Mouse (Mus musculus) heart, adult 8-10 months (tissue): Measurements from ENCODE around the gene Tnf. TPM values are rescaled to one million over a fixed set of nuclear protein-coding genes. Genes with fewer than 3 reads are reported as not detected.

Experiments used
- DNase-seq: peaks from one replicate; pipeline ENCODE4 v3.0.0; 2022; ENCODE audit warnings: low spot score
- microRNA-seq: library from miRNA; unstranded; fragments of <30 nt; microRNA quantifications from one replicate; pipeline ENCODE4 v1.2.0, GENCODE M21; 2022
- total RNA-seq, 4 experiments: library from RNA; stranded (reverse); gene quantifications; 2 replicates each; pipeline ENCODE4 v1.2.4; 2022

Tnf gene
- total RNA-seq, 4 experiments from 2014 or later: 0.25 to 0.97 (median 0.52) TPM

DNA sequence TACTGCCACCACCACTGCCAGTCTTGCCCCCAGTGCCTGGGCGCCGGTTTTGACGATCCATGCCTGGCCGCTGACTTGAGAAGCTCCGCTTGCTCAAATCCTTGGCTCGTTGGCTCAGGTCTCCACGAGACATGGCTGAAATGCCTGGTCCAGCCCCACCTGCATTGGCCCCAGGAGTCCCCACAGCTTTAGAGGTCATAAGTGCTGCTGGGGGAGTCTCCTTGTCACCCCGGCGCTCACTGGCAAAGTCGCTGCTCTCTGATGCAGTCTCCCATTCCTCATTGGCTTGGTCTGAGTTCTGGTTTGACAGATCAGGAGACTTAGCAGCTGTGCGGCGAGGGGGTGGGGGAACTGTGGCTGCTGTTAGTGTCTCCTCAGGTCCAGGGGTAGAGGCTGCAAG lies 46.4 kb downstream of the Tnf start:
- DNase-seq: no peak

DNA sequence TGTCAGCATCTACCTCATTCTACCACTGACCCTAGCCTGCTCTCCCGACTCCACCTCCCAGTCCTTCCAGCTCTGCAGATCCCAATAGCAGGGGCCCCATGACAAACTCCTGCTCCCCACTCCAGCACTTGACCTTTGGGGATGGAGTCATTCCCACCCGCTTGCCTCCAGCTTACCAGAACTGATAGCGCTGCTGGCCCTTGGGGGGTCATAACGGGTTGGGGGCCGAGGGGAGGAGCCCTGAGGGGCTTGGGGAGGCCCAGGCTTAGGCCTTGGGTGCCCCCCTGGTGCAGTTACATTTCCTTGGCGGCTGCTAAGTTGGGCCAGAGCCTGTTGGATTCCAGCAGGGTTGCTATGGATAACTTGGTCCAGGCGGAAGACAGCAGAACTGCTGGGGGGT lies 47.2 kb downstream of the Tnf start:
- DNase-seq: no peak

DNA sequence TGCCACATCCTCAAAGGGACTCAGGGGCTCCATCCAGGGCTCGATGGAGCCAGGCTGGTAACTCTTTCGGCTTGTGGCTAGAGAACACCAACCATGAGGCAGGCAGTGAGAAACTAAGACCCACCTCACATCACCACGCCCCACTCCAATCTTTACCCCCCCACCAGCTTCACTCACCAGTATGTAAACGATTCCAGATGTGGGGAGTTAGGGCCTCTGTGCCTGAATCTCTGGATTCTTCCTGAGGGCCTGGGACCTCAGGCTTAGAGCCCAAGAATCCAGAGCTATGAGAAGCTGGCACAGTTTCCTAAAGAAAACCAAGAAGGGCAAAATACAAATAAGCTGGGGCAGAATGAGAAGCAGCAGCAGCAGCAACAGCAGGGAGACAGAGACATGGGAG lies 47.9 kb downstream of the Tnf start:
- DNase-seq: no peak

DNA sequence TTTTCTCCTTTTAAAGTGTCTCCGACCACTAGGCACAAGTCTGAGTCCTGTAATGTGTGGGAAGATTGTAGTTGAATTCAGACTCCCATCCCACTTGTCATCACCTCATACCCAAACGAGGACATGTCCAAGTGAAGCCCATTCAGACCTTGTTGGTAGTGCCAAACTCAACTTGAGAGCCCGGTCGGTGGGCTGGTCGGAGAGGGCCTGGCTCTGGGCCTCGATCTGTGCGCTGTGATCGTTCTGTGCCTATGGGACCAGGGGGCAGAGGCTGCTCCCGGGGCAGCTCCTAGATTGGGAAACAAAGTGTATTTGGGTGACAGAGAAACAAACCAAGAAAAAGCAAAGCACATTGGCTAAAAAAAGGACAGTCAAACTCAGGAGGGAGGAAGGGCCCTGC lies 48.7 kb downstream of the Tnf start:
- DNase-seq: no peak

DNA sequence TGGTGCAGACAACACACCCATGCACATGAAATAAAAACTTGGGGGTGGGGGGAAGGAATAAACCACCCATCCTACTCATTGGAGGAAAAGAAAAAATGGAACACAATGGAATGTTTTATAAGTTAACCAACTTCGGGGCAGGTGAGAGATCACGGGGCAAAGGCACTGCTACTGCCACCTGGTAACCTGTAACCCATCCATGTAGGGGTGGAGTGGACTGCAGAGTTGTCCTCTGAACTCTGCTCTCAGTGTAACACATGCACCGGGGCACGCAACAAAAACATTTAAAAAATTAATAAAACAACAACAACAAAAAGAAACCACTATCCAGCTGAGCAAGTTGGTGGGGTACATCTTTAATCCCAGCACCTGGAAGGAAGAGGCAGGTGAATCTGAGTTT lies 49.7 kb downstream of the Tnf start:
- no peak for DNase-seq

Small RNA genes within 50 kb of the gene (microRNA-seq; reads per million reads assigned to microRNA genes)
- gene Mir6973a (not detected), gene Mir6974 (not detected), gene Mir6975 (not detected), gene Mir8094 (not detected)

Other genes starting within 250 kb of the Tnf start
- 1 to 10 TPM; 1.4 to 5.5 (median 2.6) TPM for gene Hspa1b, start 242.8 kb downstream of the Tnf start, total RNA-seq
- gene Gm20481, start 232.1 kb downstream of the Tnf start, total RNA-seq: not detected
- gene Hspa1a, start 229.9 kb downstream of the Tnf start, total RNA-seq: 1 to 10 TPM; 1.8 to 7.5 (median 3.6) TPM
- 10 to 100 TPM in 2 of 4 experiments, 1 to 10 TPM in 2; 8.7 to 13.3 (median 11.0) TPM for gene Hspa1l, start 229.3 kb downstream of the Tnf start, total RNA-seq
- gene Lsm2, start 220.1 kb downstream of the Tnf start, total RNA-seq: 10 to 100 TPM; 17.5 to 21.7 (median 17.9) TPM
- gene Vars, start 201.0 kb downstream of the Tnf start, total RNA-seq: 10 to 100 TPM; 28.3 to 31.4 (median 29.3) TPM
- gene Vwa7, start 185.4 kb downstream of the Tnf start, total RNA-seq: 10 to 100 TPM; 12.0 to 18.5 (median 16.6) TPM
- gene Sapcd1, start 174.0 kb downstream of the Tnf start, total RNA-seq: not detected
- gene Msh5, start 155.3 kb downstream of the Tnf start, total RNA-seq: under 1 TPM in 2 of 4 experiments, not detected in 2; 0.33 to 0.56 TPM
- 10 to 100 TPM; 21.6 to 33.8 (median 30.0) TPM for gene Clic1, start 152.0 kb downstream of the Tnf start, total RNA-seq
- 10 to 100 TPM; 13.5 to 22.7 (median 21.5) TPM for gene Ddah2, start 143.0 kb downstream of the Tnf start, total RNA-seq
- not detected for gene Ly6g6c, start 136.6 kb downstream of the Tnf start, total RNA-seq
- gene Mpig6b, start 135.8 kb downstream of the Tnf start, total RNA-seq: 1 to 10 TPM in 1 of 4 experiments, under 1 TPM in 3; 0.34 to 1.0 (median 0.85) TPM
- gene Ly6g6e, start 125.1 kb downstream of the Tnf start, total RNA-seq: not detected
- gene Ly6g6d, start 123.9 kb downstream of the Tnf start, total RNA-seq: under 1 TPM in 3 of 4 experiments, not detected in 1; 0.69 to 0.95 (median 0.85) TPM
- gene Ly6g6f, start 116.4 kb downstream of the Tnf start, total RNA-seq: under 1 TPM in 1 of 4 experiments, not detected in 3; 0.24 TPM
- gene Abhd16a, start 112.7 kb downstream of the Tnf start, total RNA-seq: 10 to 100 TPM; 60.7 to 64.8 (median 62.3) TPM
- not detected for gene Ly6g5c, start 93.7 kb downstream of the Tnf start, total RNA-seq
- not detected for gene Ly6g5b, start 86.6 kb downstream of the Tnf start, total RNA-seq
- gene Gpank1, start 80.6 kb downstream of the Tnf start, total RNA-seq: 10 to 100 TPM in 1 of 4 experiments, 1 to 10 TPM in 3; 6.6 to 10.2 (median 8.2) TPM
- gene Csnk2b, start 80.0 kb downstream of the Tnf start, total RNA-seq: 100 to 1,000 TPM; 152 to 184 (median 155) TPM
- gene D17H6S53E, start 75.6 kb downstream of the Tnf start, total RNA-seq: 10 to 100 TPM; 27.8 to 33.4 (median 30.3) TPM
- gene Apom, start 70.0 kb downstream of the Tnf start, total RNA-seq: under 1 TPM in 1 of 4 experiments, not detected in 3; 0.26 TPM
- 100 to 1,000 TPM; 233 to 266 (median 242) TPM for gene Bag6, start 66.8 kb downstream of the Tnf start, total RNA-seq
- gene Prrc2a, start 37.1 kb downstream of the Tnf start, total RNA-seq: 100 to 1,000 TPM; 130 to 143 (median 140) TPM
- 1 to 10 TPM; 1.9 to 3.3 (median 2.4) TPM for gene Aif1, start 25.9 kb downstream of the Tnf start, total RNA-seq
- 1 to 10 TPM; 1.8 to 3.6 (median 2.6) TPM for gene Lst1, start 13.6 kb downstream of the Tnf start, total RNA-seq
- 1 to 10 TPM in 1 of 4 experiments, under 1 TPM in 3; 0.69 to 1.6 (median 0.80) TPM for gene Ltb, start 7.6 kb downstream of the Tnf start, total RNA-seq
- gene Lta, start 3.3 kb upstream of the Tnf start, total RNA-seq: under 1 TPM in 1 of 4 experiments, not detected in 3; 0.44 TPM
- gene Gm16181, start 18.8 kb upstream of the Tnf start, total RNA-seq: under 1 TPM in 1 of 4 experiments, not detected in 3; 0.72 TPM
- 1 to 10 TPM; 1.7 to 3.6 (median 1.9) TPM for gene Atp6v1g2, start 31.7 kb upstream of the Tnf start, total RNA-seq
- gene Nfkbil1, start 33.8 kb upstream of the Tnf start, total RNA-seq: 1 to 10 TPM; 8.2 to 9.4 (median 8.5) TPM
- gene Ddx39b, start 39.7 kb upstream of the Tnf start, total RNA-seq: 10 to 100 TPM; 76.7 to 92.1 (median 86.6) TPM
- gene H2-D1, start 60.7 kb upstream of the Tnf start, total RNA-seq: 100 to 1,000 TPM; 108 to 169 (median 117) TPM
- 1 to 10 TPM in 3 of 4 experiments, under 1 TPM in 1; 0.53 to 1.5 (median 1.4) TPM for gene H2-Q1, start 118.4 kb upstream of the Tnf start, total RNA-seq
- 1 to 10 TPM in 2 of 4 experiments, under 1 TPM in 2; 0.84 to 1.3 (median 1.1) TPM for gene H2-Q2, start 140.2 kb upstream of the Tnf start, total RNA-seq
- 10 to 100 TPM; 14.6 to 22.3 (median 16.7) TPM for gene H2-Q4, start 177.6 kb upstream of the Tnf start, total RNA-seq
- 1 to 10 TPM; 3.8 to 8.0 (median 4.4) TPM for gene H2-Q6, start 222.8 kb upstream of the Tnf start, total RNA-seq
- 1 to 10 TPM; 2.5 to 4.7 (median 3.2) TPM for gene H2-Q7, start 237.1 kb upstream of the Tnf start, total RNA-seq